Mouse (Mus musculus) forebrain, embryonic 14.5 days (tissue): Measurements from ENCODE around the gene Nt5dc1. TPM values are rescaled to one million over a fixed set of nuclear protein-coding genes. Genes with fewer than 3 reads are reported as not detected.
A peak's percentile ranks its signal among the peaks of the same experiment; 100 is the strongest.

Source experiments
- ATAC-seq: fragments of 200-750 bp; cut with Nextera tagmentation; 2 replicates; pipeline ENCODE4 v1.8.0; 2017; ENCODE audit warnings: mild to moderate bottlenecking, moderate library complexity
- DNase-seq: peaks from one replicate; pipeline ENCODE4 v3.0.0-alpha.2; 2015; ENCODE audit warnings: low spot score
- H3K27ac ChIP-seq: fragments of 300-500 bp; sonication (generic); 2 replicates; pipeline ENCODE4 v1.5.1; 2014; ENCODE audit warnings: low read depth, mild to moderate bottlenecking, control low read depth, low read length, moderate library complexity
- H3K27me3 ChIP-seq: fragments of 300-500 bp; sonication (generic); replicated peaks from 2 replicates; pipeline ENCODE4 v1.6.1; 2014; ENCODE audit warnings: low read length, control low read depth, mixed read lengths; ENCODE audit not compliant: control insufficient read depth, insufficient read depth
- H3K36me3 ChIP-seq: fragments of 300-500 bp; sonication (generic); 2 replicates; pipeline ENCODE4 v1.6.1; 2014; ENCODE audit warnings: low read length, control low read depth; ENCODE audit not compliant: control insufficient read depth, insufficient read depth
- H3K4me1 ChIP-seq: fragments of 300-500 bp; sonication (generic); 2 replicates; pipeline ENCODE4 v1.6.1; 2014; ENCODE audit warnings: antibody characterized with exemption, low read length, control low read depth; ENCODE audit not compliant: control insufficient read depth, insufficient read depth
- H3K4me2 ChIP-seq: fragments of 300-500 bp; sonication (generic); 2 replicates; pipeline ENCODE4 v1.6.1; 2014; ENCODE audit warnings: mild to moderate bottlenecking, control low read depth, low read length
- H3K4me3 ChIP-seq: fragments of 300-500 bp; sonication (generic); 2 replicates; pipeline ENCODE4 v1.5.1; 2014; ENCODE audit warnings: low read depth, low read length, control low read depth
- H3K9ac ChIP-seq: fragments of 300-500 bp; sonication (generic); 2 replicates; pipeline ENCODE4 v1.6.1; 2014; ENCODE audit warnings: mild to moderate bottlenecking, low read length, control low read depth, moderate library complexity
- H3K9me3 ChIP-seq: fragments of 300-500 bp; sonication (generic); replicated peaks from 2 replicates; pipeline ENCODE4 v1.6.1; 2016; ENCODE audit warnings: low read length, control low read depth, mixed read lengths; ENCODE audit not compliant: control insufficient read depth
- WGBS: fragments of 180-500 bp; shearing (Covaris S2); extraction: QIAGEN DNeasy Blood & Tissue Kit; methylation state at CpG from one replicate; pipeline ENCODE4 v1.1.7; 2014; 5-methylcytosine and 5-hydroxymethylcytosine counted together
- polyA plus RNA-seq: library from polyadenylated mRNA; unstranded; fragments of >200 nt; fragmentation: Nextera tagmentation; extraction: Ambion mirVana; gene quantifications from 2 replicates; pipeline ENCODE4 v1.2.1, GENCODE M21; 2014

Gene Nt5dc1
- polyA plus RNA-seq, 1 experiment from 2014 or later, result 3.6 TPM

DNA sequence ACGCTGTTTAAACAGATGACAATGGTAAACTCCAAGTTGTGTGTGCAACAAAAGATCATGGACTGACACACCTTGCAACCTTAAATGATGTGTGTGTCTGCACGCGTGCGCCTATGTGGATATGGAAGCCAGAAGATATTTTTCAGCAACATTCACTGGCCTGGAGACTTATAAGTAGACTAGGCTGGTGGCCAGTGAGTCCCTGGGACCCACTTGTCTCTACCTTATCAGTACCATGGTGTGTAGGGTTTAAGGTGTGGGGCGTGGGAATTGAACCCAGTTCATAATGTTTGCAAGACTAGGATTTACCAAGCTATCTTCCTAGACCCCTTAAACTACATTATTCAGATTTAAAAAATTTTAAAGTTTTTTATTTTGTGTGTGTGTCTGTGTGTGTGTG lies 91.2 kb downstream of the Nt5dc1 start:
- no peak overlapping the region for H3K4me2 ChIP-seq
- no peaks in the 10 kb centered on the region for H3K36me3 ChIP-seq
- H3K27me3 ChIP-seq, result no peaks in the 10 kb centered on the region
- peak; percentile 25; the same call in 1 of the 2 replicates for ATAC-seq
- WGBS, result 75% methylated on average over 5 of the region's 5 CpGs
- H3K9me3 ChIP-seq, result no peaks in the 10 kb centered on the region
- H3K4me1 ChIP-seq, result no peaks in the 10 kb centered on the region
- H3K27ac ChIP-seq, result no peak overlapping the region
- H3K4me3 ChIP-seq, result no peak overlapping the region
- H3K9ac ChIP-seq, result no peak overlapping the region
- no peak for DNase-seq

DNA sequence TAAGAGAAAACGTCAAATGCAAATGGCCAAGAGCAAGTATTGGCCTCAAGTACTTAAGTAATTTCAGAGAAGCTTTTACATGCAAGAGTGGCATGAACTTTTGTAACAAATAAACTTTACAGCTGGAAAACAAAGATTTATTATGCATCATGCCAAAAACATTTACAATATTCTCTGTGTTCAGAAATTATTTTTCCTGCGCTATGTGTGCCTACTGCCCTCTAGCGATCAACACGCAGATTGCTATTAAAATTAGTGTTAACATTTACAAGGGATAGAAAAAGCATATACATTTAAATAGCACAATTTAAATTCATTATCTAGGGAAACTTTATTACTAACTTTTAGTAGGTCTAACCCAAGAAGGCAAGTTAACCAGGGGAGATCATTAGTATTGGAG lies 91.7 kb downstream of the Nt5dc1 start:
- no peaks in the 10 kb centered on the region for H3K36me3 ChIP-seq
- WGBS, result 23% methylated on average over 4 of the region's 4 CpGs
- no peak overlapping the region for H3K27ac ChIP-seq
- H3K9ac ChIP-seq, result no peak overlapping the region
- no peaks in the 10 kb centered on the region for H3K4me1 ChIP-seq
- H3K9me3 ChIP-seq, result no peaks in the 10 kb centered on the region
- H3K27me3 ChIP-seq, result no peaks in the 10 kb centered on the region
- DNase-seq (peak; percentile 71), ATAC-seq (no peak)
- no peak overlapping the region for H3K4me3 ChIP-seq
- H3K4me2 ChIP-seq, result no peak overlapping the region

DNA sequence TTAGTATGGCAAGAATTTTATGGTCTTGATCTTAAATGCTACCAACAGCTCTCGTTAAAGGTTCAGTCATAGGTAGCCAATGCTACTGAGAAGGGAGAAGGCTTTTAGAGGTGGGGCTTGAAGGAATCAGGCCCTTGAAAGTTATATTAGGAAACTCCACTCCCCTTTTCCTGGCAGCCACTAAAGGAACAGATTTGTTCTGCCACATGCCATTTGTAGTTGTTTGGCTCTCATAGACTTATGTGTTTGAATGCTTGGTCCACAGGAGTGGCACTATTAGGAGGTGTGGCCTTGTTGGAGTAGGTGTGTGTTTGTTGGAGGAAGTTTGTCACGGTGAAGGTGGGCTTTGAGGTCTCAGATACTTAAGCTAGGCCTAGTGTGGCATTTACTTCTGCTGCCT lies 97.5 kb downstream of the Nt5dc1 start:
- H3K27me3 ChIP-seq, result no peaks in the 10 kb centered on the region

DNA sequence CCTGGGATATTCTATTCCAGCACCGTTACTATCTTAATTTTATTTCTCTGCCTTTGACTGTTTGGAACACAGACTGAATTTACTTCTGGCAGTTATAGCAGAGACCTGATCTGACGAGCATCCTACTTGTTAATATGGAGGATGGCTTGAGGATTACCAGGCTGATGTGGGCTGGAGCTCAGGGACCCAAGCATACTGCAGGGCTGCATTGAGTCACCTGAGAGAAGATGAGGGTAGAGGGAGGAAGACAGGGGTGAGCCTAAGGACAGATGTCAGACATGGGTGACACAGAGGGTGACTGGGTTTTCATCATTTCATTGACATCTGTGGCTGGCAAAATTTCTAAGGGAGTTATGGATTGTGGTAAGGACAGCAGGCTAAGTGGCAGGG lies 101.1 kb downstream of the Nt5dc1 start:
- peak overlapping the region; percentile 14; the same call in 1 of the 2 replicates for H3K4me3 ChIP-seq
- WGBS, result 26% methylated on average over 2 of the region's 2 CpGs

More for the DNA sequence above, 97.5 kb downstream of the Nt5dc1 start:
- Histone ChIP-seq H3K36me3 (no peaks in the 10 kb centered on the region), H3K4me2 (no peak overlapping the region), H3K27ac (no peak overlapping the region), H3K9ac (no peak overlapping the region), H3K4me1 (no peaks in the 10 kb centered on the region), H3K4me3 (no peak overlapping the region), H3K9me3 (no peaks in the 10 kb centered on the region)
- ATAC-seq (no peak), DNase-seq (no peak)
- WGBS, result 91% methylated on average over 2 of the region's 2 CpGs

DNA sequence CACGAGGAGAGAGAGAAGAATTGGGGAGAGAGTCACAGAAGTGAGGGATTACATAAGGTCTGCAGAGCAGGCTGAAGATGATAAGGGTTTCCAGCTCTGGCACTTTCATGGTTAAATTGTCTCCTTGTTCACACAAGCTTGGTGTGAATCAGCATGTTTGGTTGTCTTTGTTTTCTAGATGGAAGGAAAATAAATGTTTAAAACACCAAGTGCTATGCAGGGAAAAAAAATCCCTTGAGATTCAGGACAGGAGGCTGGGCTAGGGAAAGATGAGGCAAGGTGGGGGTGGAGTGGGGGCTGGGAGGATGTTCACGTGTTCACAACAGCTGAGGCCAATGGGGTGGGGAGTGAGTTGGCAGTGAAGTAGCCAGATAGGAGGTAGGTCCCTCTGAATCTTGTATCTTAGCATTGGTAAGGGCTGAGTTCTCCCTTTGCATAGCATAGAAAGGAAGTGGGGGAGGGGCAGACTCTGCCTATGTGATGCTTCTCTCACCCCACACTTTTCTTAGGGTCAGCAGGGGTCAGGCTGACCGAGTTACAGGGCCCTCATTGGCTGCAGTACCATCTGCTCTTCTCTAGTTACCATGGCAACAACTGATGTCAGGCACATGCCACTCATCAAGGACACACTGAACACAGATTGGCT lies 101.7 kb downstream of the Nt5dc1 start:
- H3K4me1 ChIP-seq, result no peaks in the 10 kb centered on the region
- peak overlapping the region; percentile 43; the same call in 1 of the 2 replicates for H3K9ac ChIP-seq
- DNase-seq (peak; percentile 86), ATAC-seq (peak; percentile 93)
- H3K36me3 ChIP-seq, result no peaks in the 10 kb centered on the region
- H3K27ac ChIP-seq, result peak overlapping the region; percentile 83
- H3K4me3 ChIP-seq, result peak overlapping the region; percentile 14; the same call in 1 of the 2 replicates
- H3K4me2 ChIP-seq, result peak overlapping the region; percentile 35
- H3K9me3 ChIP-seq, result no peaks in the 10 kb centered on the region
- 0% methylated on average over 3 of the region's 3 CpGs for WGBS
- no peaks in the 10 kb centered on the region for H3K27me3 ChIP-seq

More for the DNA sequence above, 101.1 kb downstream of the Nt5dc1 start:
- Histone ChIP-seq H3K9ac (no peak overlapping the region), H3K4me1 (no peaks in the 10 kb centered on the region), H3K36me3 (no peaks in the 10 kb centered on the region), H3K27ac (peak overlapping the region; percentile 83), H3K4me2 (peak overlapping the region; percentile 35), H3K9me3 (no peaks in the 10 kb centered on the region), H3K27me3 (no peaks in the 10 kb centered on the region)
- DNase-seq, result no peak
- peak; percentile 45 for ATAC-seq

DNA sequence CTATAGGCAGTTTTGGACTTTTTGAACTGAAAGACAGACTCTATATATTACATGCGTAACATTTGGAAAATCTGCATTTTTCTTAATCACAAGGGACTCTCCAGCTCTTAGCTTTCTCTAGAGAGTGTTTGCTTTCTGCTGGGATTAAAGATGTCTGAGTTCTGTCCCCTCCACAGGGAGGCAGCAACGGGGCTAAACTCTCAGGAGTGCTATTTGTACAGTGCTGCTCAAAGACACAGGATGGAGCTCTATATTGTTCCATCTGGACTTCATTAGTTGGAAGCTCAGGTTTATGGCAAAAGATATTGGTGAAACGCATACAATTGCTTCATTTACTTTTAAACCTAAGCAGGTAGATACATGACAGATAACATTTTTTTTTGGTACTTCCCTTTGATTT lies 105.8 kb downstream of the Nt5dc1 start:
- no peak for DNase-seq
- WGBS, result 77% methylated on average over 3 of the region's 3 CpGs
- no peak overlapping the region for H3K4me2 ChIP-seq
- no peaks in the 10 kb centered on the region for H3K9me3 ChIP-seq
- no peak overlapping the region for H3K27ac ChIP-seq
- ATAC-seq, result no peak
- no peaks in the 10 kb centered on the region for H3K27me3 ChIP-seq
- no peaks in the 10 kb centered on the region for H3K4me1 ChIP-seq
- H3K4me3 ChIP-seq, result no peak overlapping the region
- no peaks in the 10 kb centered on the region for H3K36me3 ChIP-seq
- no peak overlapping the region for H3K9ac ChIP-seq

DNA sequence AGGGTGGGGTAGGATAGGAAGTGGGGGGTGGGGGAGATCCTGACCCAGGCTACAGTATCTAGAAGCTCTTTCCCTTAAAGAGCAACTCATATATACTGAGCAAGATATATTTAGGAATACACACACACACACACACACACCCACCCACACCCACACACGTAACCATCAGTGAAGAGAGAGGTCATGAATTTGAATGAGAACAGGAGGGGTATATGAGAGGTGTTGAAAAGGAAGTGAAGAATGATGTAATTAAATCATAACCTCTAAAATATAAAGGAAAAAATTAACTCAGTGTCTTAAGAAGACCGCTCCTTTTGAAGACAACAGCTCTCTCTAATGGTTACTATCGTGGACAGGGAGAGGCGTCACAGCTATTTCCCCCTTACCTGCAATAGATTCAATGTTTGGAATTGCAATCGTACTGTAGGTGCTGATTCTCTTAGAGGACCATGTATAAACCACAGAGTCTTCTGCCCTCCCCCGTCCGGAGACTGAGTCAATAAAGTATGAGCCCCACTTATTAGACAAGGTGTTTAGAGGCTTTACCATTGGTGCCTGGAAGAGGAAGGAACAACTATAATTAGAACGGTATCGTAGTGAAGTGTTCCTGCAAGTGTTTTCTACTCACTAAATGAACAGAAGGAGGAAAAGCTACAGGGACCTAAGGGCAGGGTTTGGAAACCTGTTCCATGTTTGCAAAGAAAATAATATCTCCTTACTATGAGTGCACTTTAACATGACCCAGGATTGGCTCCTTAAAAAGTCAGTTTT lies 108.3 kb downstream of the Nt5dc1 start:
- no peak for ATAC-seq

DNA sequence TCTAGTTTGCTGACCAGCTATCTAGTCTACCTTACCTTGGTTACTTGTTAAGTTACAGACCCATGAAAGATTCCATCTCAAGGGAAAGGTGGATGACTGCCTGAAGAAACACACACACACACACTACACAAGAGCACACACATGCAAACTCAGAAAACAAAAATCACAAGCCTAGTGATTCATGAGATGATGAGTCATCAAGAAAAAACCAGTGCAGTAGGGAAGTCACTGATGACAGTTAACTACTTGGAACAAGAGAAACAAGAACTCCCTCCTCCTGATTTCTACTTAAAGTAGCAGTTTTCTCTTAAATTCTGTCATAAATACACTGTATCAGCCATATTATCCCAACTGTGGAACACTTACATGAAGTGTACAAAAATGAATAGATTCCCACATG lies 111.3 kb downstream of the Nt5dc1 start:
- no peaks in the 10 kb centered on the region for H3K27me3 ChIP-seq
- no peak overlapping the region for H3K4me3 ChIP-seq
- H3K9me3 ChIP-seq, result no peaks in the 10 kb centered on the region
- no peak overlapping the region for H3K9ac ChIP-seq
- H3K4me2 ChIP-seq, result no peak overlapping the region
- H3K27ac ChIP-seq, result no peak overlapping the region
- H3K36me3 ChIP-seq, result 0 out of 2 replicates have a peak, but pooled peaks cover 6% of the 10 kb centered on the region
- DNase-seq (no peak), ATAC-seq (no peak)
- H3K4me1 ChIP-seq, result no peaks in the 10 kb centered on the region

More for the DNA sequence above, 108.3 kb downstream of the Nt5dc1 start:
- H3K27me3 ChIP-seq, result no peaks in the 10 kb centered on the region
- DNase-seq, result no peak
- no peaks in the 10 kb centered on the region for H3K36me3 ChIP-seq
- H3K9ac ChIP-seq, result no peak overlapping the region
- WGBS, result 95% methylated on average over 9 of the region's 9 CpGs
- H3K4me1 ChIP-seq, result no peaks in the 10 kb centered on the region
- no peaks in the 10 kb centered on the region for H3K9me3 ChIP-seq
- H3K27ac ChIP-seq, result no peak overlapping the region
- H3K4me2 ChIP-seq, result no peak overlapping the region
- H3K4me3 ChIP-seq, result no peak overlapping the region

DNA sequence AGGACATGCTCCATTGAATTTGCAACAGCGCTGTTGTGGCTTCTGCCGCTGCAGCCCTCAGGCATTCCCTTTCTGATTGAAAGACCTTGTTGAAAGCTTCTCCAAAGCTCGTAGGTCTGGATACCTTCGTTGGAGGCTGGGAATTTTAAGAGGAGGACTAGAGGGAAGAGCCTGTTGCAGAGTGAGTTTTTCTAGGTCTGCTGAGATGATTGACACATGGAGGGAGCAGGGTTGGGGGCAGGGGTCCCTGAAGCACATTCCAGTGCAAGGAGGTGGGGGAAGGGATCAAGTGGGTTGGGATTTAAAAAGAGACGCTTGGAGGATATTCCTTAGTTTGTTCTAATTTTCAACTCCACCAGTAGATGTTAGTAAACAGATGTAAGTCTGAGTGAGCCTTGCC lies 118.0 kb downstream of the Nt5dc1 start:
- DNase-seq, result no peak
- 3% methylated on average over 5 of the region's 5 CpGs for WGBS
- 0 out of 2 replicates have a peak overlapping the region, but pooled peaks have one; percentile 22 for H3K27ac ChIP-seq
- peak overlapping the region; percentile 66 for H3K9ac ChIP-seq
- no peaks in the 10 kb centered on the region for H3K9me3 ChIP-seq
- no peaks in the 10 kb centered on the region for H3K27me3 ChIP-seq
- H3K4me1 ChIP-seq, result peaks cover 14% of the 10 kb centered on the region
- H3K4me3 ChIP-seq, result peak overlapping the region; percentile 69
- ATAC-seq, result no peak
- peak overlapping the region; percentile 82 for H3K4me2 ChIP-seq
- 0 out of 2 replicates have a peak, but pooled peaks cover 6% of the 10 kb centered on the region for H3K36me3 ChIP-seq
